Mouse (Mus musculus) mouse embryonic stem cell (cell line): ENCODE measurements around the gene Gm37240.

Experiments
- in situ Hi-C, 2 experiments: fragments of 300-500 bp; cut with MboI; formaldehyde crosslinking; loops; 1 replicate in 1 of 2; 3 replicates in 1 of 2; pipeline ENCODE4 v1.14.3; 2019 to 2020; ENCODE audit warnings: low sequenced_read_pairs in 2 of 2, low pct_unique_long_range_greater_than_20kb in 1 of 2, mixed read lengths in 1 of 2; ENCODE audit not compliant: unreplicated experiment in 1 of 2

Gene Gm37240

DNA sequence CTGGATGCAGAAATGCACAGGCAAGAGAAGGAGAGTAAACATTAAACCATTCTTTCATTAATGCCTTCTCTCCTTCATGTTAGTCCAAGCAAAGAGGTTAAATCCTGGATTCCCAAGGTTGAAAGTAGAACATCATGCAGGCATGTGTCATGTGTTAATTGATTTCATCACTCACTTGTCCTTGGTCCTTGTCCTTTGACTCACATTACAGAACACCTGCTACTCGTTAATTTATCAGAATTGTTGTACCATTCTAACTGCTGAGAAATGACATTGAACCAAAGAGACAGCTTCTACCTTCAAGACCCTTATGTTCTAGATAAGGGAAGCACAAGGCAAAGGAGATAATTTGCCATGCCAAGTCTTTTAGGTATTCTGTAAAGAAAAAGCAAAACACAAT lies 835.1 kb downstream of the Gm37240 start:
- in situ Hi-C loops: no loop called here

GRCm38 (mm10) chr3:85048569-85048968 lies 838.7 kb downstream of the Gm37240 start:
- in situ Hi-C loops: no loop called here

DNA sequence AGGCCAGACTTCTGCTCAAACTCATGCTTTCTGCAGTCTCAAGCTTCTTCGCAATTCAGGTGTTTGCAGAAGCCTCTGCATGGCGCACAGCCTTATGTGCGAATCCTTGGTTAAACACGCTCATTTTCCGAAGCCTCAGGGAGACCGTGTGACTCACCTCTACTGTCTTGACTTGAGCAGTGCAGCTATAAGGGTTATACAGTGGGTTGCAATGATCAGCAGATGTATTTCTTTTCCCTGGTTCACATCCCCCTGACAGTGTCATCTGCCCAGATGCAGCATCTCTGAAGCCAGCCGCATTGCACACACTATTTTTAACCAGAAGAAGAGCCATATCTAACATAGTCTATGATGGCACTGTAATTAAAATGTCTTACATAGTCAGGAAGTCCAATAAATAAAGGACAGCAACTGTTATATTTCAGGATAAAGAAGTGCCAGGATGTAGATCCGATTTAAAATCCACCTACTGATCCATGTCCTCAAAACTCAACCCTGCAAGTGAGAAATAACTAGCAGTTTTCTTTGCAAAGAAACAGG lies 843.6 kb downstream of the Gm37240 start:
- in situ Hi-C loops: no loop called here

DNA sequence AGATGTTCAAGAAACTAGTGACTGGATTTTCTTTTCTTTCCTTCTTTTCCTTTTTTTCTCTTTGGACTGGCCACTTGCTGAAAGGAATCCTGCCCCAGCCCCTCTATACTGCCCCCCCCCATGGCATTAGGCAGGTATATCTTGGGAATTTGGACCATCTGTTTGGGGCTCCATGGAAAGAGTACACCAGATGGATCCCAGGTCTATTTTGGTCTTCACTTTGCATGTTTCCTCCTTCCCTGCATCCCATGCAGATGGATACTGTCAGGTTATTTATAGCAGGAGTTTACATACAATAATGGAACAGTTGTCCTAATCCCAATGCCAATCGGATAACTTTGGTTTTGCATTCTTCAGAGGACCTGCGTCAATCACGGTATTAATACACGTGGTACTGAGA lies 845.2 kb downstream of the Gm37240 start:
- in situ Hi-C loops: no loop called here

DNA sequence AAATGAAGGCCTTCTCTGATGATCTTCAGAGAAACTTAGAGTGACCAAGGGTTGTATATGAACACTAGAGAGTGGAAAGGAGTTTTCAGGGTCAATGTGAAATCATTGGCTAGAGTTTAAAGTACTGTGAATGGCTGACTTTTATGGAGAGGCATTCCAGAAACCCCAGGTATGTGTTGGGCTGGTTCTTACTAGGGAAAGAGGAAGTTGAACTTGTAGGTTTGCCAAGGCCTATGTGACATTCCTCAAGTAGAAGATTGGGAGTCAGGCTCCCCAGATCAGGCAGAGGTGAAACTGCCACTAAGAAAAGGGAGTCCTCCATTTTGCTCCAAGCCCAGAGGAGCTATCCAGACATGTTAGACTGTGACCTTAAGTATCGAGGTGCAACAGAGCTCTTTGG lies 858.2 kb downstream of the Gm37240 start:
- in situ Hi-C loops: no loop called here

- in situ Hi-C loops: no loop called here
Measured at GRCm38 (mm10) chr3:85024817-85025705, 862.3 kb downstream of the Gm37240 start.

GRCm38 (mm10) chr3:85024237-85024636 lies 863.1 kb downstream of the Gm37240 start:
- in situ Hi-C loops: no loop called here

- in situ Hi-C loops: no loop called here
Measured at GRCm38 (mm10) chr3:85022800-85023199, 864.5 kb downstream of the Gm37240 start.

DNA sequence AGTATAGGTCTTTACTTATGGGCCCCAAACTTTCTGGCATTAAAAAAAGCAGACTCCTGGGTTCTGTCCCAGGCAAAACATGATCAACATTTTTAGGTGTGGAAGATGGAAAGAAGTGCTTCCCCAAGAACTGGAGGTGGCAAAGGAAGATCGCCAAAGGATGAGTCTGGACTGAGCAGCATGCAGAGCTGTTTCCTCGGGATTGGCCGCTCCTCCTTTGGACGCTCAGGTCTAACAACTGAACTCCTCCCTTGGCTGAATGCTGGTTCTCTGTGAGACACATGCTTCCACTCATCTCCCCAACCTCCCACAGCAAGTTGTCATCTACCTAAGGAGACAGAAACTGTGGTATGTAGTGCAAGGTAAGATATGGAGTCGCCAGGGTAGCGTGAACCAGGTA lies 865.5 kb downstream of the Gm37240 start:
- in situ Hi-C loops: no loop called here

- in situ Hi-C loops: no loop called here
Measured at GRCm38 (mm10) chr3:85020137-85020536, 867.2 kb downstream of the Gm37240 start.

DNA sequence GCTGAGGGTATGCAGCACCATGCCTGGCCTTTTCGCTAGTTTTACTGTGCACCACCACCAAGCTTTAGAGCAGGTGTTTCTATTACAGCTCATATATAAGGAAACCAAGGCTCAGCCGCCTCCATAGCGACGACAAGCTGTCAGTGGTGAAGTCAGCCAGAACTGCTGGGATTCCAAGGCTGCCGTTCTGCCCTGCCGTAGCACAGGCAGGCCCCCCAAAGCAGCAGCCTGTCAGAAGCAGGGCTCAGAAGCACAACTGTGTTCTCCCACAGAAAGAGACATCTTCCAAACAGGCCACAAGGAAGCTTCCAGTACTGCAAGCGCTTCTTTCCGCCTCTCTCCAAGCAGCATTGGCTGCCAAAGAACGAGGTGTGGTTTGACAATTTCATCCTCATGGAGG lies 871.7 kb downstream of the Gm37240 start:
- in situ Hi-C loops: no loop called here

DNA sequence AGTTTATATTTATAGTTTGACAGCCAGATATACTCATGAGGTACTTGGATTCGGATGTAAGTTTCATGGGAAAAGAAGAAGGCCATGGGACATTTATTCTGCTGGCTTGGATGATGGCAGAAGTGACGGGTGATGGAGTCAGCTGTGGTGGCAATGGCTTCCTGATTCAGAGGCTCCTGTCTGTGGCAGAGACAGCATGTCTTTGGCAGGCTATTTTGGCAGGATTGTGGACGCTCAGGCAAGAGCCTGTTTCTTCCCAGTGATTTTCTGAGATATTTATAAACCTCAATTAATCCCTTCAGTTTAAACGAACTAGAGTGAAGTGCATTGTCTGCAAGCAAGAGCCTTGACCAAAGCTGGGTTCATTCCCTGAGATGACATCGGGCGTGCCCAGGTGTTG lies 874.4 kb downstream of the Gm37240 start:
- in situ Hi-C loops: no loop called here

DNA sequence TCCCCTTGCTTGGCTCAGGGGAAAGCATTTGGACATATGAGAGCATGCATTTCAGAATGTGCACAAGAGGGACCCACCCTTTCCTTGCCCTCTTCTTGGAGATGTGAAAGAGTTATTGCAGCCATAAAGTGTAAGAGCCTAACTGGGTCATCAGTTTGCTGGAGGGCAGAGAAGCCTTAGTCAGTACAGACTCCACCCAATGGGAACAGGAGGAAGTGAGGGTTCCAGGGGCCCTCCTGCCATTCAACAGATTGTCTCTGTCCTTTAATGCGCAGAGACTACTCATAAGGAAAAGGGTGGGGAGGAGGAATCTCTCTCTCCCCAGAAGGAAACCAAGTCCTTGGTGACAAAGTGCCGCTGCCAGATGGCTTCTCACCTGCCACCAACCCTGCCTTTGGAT lies 882.1 kb downstream of the Gm37240 start:
- in situ Hi-C loops: no loop called here

- in situ Hi-C loops: no loop called here
Measured at GRCm38 (mm10) chr3:84988880-84989279, 898.4 kb downstream of the Gm37240 start.

- in situ Hi-C loops: no loop called here
Measured at GRCm38 (mm10) chr3:84985121-84985625, 902.1 kb downstream of the Gm37240 start.

- in situ Hi-C loops: no loop called here
Measured at GRCm38 (mm10) chr3:84982688-84983087, 904.6 kb downstream of the Gm37240 start.

GRCm38 (mm10) chr3:84980158-84980557 lies 907.2 kb downstream of the Gm37240 start:
- in situ Hi-C loops: no loop called here

DNA sequence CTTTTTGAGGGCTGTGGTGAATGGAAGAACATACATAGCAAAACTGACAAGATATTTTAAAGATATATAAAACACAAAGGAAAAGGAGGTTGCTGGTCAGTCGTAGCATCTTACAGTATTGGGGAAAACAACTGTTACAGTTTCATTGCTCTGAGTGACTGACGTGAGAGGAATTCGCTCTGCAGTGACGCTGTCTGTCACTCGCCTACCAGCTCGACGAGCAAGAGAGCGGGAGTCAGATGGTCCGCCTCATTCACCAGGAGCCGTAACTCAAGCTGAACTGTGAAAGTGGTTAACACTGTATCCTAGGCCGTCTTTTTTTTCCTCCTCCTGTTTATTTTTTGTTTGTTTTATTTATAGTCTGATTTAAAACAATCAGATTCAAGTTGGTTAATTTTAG lies 908.6 kb downstream of the Gm37240 start:
- in situ Hi-C loops: no loop called here

DNA sequence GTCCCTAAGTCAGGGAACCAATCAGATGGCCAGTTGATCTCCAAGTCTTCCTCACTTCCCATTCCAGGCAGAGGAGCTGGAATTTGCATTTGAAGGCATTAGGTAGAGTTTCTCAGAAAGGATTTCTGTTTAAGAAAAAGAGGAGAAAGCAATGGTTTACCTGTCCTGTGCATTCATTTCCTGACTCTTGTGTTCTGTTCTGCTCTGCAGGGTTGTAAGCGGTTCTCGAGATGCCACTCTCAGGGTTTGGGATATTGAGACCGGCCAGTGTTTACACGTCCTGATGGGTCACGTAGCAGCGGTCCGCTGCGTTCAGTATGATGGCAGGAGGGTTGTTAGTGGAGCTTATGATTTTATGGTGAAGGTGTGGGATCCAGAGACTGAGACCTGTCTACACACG lies 913.1 kb downstream of the Gm37240 start:
- in situ Hi-C loops: no loop called here

DNA sequence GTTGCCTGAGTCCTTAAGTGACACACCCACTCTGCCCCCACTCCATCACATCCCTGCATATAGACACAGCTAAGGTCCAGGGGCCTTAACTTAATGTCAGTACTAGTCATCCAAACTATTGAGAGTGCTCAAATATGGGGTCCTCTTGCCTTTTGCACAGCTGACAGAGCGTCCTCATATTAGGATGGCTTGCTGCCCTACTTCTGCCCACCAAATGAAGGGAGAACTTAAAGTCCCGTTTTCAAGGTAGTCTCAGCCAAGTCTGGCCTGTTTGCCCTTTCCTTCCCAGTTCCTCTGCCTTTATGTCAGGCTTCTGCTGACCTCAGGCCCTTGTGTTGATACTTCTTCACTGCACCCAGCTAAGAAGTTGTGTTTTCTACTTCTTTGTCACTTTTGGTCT lies 914.4 kb downstream of the Gm37240 start:
- in situ Hi-C loops: no loop called here
